Mouse (Mus musculus) intestine, embryonic 15.5 days (tissue): ENCODE results near the gene Hs6st3. TPM values are rescaled to one million over a fixed set of nuclear protein-coding genes. Genes with fewer than 3 reads are reported as not detected.
A peak's percentile ranks its signal among the peaks of the same experiment; 100 is the strongest.

Source experiments
- ATAC-seq: fragments of 200-750 bp; cut with Nextera tagmentation; 2 replicates; pipeline ENCODE4 v1.8.0; 2017; ENCODE audit warnings: moderate TSS enrichment, moderate library complexity
- H3K27ac ChIP-seq: fragments of 300-500 bp; sonication (generic); 2 replicates; pipeline ENCODE4 v1.5.1; 2015; ENCODE audit warnings: mild to moderate bottlenecking, inconsistent platforms
- H3K27me3 ChIP-seq: fragments of 300-500 bp; sonication (generic); replicated peaks from 2 replicates; pipeline ENCODE4 v1.6.1; 2015; ENCODE audit warnings: inconsistent platforms
- H3K36me3 ChIP-seq: fragments of 300-500 bp; sonication (generic); 2 replicates; pipeline ENCODE4 v1.6.1; 2015; ENCODE audit warnings: inconsistent platforms
- H3K4me1 ChIP-seq: fragments of 300-500 bp; sonication (generic); replicated peaks from 2 replicates; pipeline ENCODE4 v1.6.1; 2015; ENCODE audit warnings: inconsistent platforms
- H3K4me2 ChIP-seq: fragments of 300-500 bp; sonication (generic); replicated peaks from 2 replicates; pipeline ENCODE4 v1.6.1; 2015; ENCODE audit warnings: mild to moderate bottlenecking, inconsistent platforms
- H3K4me3 ChIP-seq: fragments of 300-500 bp; sonication (generic); replicated peaks from 2 replicates; pipeline ENCODE4 v1.5.1; 2015; ENCODE audit warnings: inconsistent platforms
- H3K9ac ChIP-seq: fragments of 300-500 bp; sonication (generic); 2 replicates; pipeline ENCODE4 v1.6.1; 2015; ENCODE audit warnings: inconsistent platforms
- H3K9me3 ChIP-seq: fragments of 300-500 bp; sonication (generic); 2 replicates; pipeline ENCODE4 v1.6.1; 2016; ENCODE audit warnings: inconsistent platforms
- WGBS: fragments of 180-500 bp; shearing (Covaris S2); methylation state at CpG from one replicate; pipeline ENCODE4 v1.1.7; 2015; 5-methylcytosine and 5-hydroxymethylcytosine counted together
- polyA plus RNA-seq: library from polyadenylated mRNA; unstranded; fragments of >200 nt; fragmentation: Nextera tagmentation; extraction: Ambion mirVana; gene quantifications from 2 replicates; pipeline ENCODE4 v1.2.1, GENCODE M21; 2015

The Hs6st3 gene
- polyA plus RNA-seq, 1 experiment from 2014 or later = 0.14 TPM

DNA sequence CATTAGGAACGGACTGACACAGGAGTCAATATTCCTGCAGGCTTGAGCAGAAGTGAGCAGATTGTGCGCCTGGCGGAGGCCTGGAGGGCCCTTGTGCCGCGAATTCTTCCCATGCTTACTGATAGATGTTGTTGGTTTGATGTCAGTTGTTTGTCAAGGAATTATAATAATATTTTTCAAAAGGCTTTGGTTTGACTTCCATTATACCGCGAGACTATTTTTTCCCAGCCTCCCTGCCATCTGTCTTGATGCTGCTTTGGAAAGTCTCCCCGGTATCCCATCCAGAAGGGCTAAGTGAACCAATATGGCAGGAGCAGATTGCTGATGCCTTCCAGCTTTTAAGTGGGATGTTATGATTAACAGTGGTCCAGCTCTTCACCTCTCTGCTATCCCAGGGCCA is 651.3 kb downstream of the Hs6st3 start:
- H3K4me1 ChIP-seq = no peaks in the 10 kb centered on the region
- no peak overlapping the region for H3K9ac ChIP-seq
- WGBS = 92% methylated on average over 8 of the region's 8 CpGs
- no peaks in the 10 kb centered on the region for H3K27me3 ChIP-seq
- no peaks in the 10 kb centered on the region for H3K36me3 ChIP-seq
- no peaks in the 10 kb centered on the region for H3K9me3 ChIP-seq
- H3K4me3 ChIP-seq = no peak overlapping the region
- no peak overlapping the region for H3K27ac ChIP-seq
- no peak overlapping the region for H3K4me2 ChIP-seq
- no peak for ATAC-seq

DNA sequence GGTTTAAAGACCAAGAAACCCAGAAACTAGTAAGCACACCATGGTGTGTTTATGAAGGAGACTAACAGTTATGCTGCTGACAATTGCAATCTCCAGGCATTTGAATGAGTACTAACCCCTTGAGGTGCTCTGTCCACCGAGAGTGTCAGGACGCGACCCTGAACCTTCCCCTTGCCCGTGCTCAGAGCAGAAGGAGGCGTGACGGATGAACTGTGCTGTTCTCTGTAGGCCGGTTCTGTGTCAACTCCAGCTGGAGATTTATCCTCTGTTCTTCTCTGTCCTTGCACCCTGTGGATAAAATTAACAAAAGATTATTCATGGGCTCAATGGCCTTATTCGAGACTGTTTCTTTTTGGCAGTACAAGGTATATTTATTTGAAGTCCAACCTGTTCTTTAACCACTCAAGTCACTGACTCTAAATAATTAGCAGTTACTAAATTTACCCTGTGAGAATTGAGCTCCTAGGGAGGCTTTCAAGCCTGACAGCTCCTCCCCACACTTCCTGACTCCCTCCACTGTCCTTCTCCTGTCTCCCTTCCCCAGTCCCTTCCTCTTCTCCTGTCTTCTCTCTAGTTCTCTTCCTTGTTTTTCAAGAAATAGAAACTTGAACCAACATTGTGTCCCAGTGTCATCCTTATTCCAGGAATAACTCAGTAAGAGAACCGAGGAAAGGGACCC is 659.2 kb downstream of the Hs6st3 start:
- Histone ChIP-seq H3K9me3 (no peaks in the 10 kb centered on the region), H3K4me1 (0 out of 2 replicates have a peak, but pooled peaks cover 2% of the 10 kb centered on the region), H3K4me2 (no peak overlapping the region), H3K4me3 (no peak overlapping the region), H3K36me3 (no peaks in the 10 kb centered on the region), H3K9ac (no peak overlapping the region), H3K27me3 (no peaks in the 10 kb centered on the region), H3K27ac (no peak overlapping the region)
- no peak for ATAC-seq
- WGBS = 37% methylated on average over 9 of the region's 9 CpGs

DNA sequence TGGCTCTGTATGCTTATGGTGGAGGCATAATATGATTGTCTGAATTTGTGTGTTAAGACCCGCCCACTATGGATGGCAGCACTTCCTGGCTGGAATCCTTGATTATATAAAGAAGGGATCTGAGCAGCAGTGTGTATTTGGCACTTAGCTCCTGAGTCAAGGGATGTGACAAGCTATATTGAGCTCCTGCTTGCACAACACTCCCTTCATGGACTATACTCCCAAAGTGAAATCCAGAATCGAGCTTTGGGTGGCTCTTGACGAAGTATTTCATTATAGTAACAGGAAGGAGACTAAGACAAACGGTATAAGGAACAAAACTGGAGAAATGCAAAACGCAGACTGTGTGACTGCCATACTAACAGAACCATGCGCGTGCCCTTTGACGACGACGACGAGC is 660.4 kb downstream of the Hs6st3 start:
- no peak overlapping the region for H3K4me2 ChIP-seq
- 91% methylated on average over 11 of the region's 11 CpGs for WGBS

DNA sequence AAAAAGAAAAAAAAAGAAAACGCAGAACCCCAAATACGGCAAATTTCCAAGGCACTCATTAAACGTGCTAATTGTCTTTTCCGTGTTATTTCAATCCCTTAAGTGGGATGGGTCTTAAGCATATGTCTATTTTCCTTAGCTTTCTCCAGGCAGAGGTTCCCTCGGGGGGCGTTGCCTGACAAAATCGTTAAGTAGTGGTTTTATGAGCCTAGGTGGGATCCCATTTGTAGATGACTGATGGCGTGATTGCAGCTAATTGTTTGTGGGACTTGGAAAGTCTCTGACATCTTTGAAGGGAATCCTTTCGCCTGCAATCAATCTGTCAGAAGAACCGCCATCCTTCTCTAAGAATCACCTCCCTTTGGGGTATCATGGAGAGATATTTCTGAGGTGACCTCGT is 662.7 kb downstream of the Hs6st3 start:
- Histone ChIP-seq H3K9me3 (no peaks in the 10 kb centered on the region), H3K9ac (no peak overlapping the region), H3K4me1 (0 out of 2 replicates have a peak, but pooled peaks cover 2% of the 10 kb centered on the region), H3K4me3 (no peak overlapping the region), H3K36me3 (no peaks in the 10 kb centered on the region), H3K4me2 (no peak overlapping the region), H3K27me3 (no peaks in the 10 kb centered on the region), H3K27ac (no peak overlapping the region)
- 67% methylated on average over 11 of the region's 11 CpGs for WGBS
- ATAC-seq = no peak

More for the DNA sequence above, 660.4 kb downstream of the Hs6st3 start:
- Histone ChIP-seq H3K9me3 (no peaks in the 10 kb centered on the region), H3K27me3 (no peaks in the 10 kb centered on the region), H3K27ac (no peak overlapping the region), H3K4me3 (no peak overlapping the region), H3K9ac (no peak overlapping the region), H3K36me3 (no peaks in the 10 kb centered on the region), H3K4me1 (0 out of 2 replicates have a peak, but pooled peaks cover 2% of the 10 kb centered on the region)
- no peak for ATAC-seq

DNA sequence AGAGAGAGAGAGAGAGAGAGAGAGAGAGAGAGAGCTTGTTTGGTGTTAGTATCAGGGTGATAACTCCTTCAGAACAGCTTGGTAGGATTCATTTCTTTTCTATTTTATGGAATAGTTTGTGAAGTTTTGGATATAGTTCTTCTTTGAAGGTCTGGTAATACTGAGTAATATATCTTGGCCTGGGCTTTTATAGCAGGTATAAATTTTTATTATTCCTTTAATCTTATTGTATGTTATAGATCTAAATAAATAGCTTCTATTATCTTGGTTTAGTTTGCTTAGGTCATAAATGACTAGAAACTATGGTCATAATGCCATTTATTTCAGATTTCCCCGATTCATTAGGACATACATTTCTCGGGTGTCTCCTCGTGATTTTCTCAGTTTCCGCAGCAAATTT is 675.8 kb downstream of the Hs6st3 start:
- Histone ChIP-seq H3K27me3 (no peaks in the 10 kb centered on the region), H3K36me3 (no peaks in the 10 kb centered on the region), H3K9ac (no peak overlapping the region), H3K4me2 (no peak overlapping the region), H3K4me1 (no peaks in the 10 kb centered on the region), H3K9me3 (no peaks in the 10 kb centered on the region), H3K27ac (no peak overlapping the region), H3K4me3 (no peak overlapping the region)
- WGBS = 70% methylated on average over 4 of the region's 4 CpGs
- peak; percentile 62 for ATAC-seq

DNA sequence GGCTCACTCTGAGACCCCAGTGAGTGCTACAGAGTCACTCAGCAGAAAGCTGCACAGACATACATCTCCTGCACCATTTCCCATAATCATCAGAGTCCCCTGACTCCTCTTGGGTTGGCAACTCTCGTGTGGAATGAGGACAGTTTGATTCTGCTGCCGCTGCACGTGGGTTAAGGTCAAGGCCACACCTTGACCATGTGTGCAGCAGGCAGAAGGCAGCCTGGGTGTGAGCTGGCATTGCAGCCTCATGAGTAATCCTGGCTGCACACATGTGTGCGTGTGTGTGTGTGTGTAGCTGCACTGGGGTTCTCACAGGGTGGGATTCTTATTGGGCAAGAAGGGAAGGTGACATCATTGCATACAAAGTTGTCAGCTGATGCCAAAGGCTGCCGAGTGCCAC is 677.5 kb downstream of the Hs6st3 start:
- no peak overlapping the region for H3K4me2 ChIP-seq
- WGBS = 70% methylated on average over 5 of the region's 5 CpGs
- H3K9me3 ChIP-seq = no peaks in the 10 kb centered on the region
- no peak overlapping the region for H3K9ac ChIP-seq
- H3K27ac ChIP-seq = no peak overlapping the region
- H3K4me3 ChIP-seq = no peak overlapping the region
- H3K4me1 ChIP-seq = no peaks in the 10 kb centered on the region
- H3K27me3 ChIP-seq = no peaks in the 10 kb centered on the region
- no peak for ATAC-seq
- no peaks in the 10 kb centered on the region for H3K36me3 ChIP-seq

DNA sequence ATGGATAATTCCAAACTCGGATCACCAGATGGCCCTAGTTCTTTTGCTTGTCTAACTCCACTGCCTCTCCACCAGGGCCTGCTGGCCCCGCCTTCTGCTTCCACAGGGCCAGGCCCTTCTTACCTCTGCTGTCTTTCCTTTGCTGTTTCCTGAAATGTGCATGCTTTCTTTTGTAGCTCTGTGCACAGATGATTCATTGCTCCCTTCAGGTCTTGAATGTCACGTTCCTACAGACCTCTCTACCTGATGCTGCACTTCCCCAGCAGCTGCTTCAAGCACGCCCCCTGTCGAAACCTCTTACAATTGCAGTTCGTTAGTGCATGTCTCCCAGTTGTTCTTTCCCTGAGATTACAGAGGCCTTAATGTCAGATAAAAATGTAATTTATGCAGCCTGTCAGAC is 682.4 kb downstream of the Hs6st3 start:
- Histone ChIP-seq H3K4me1 (no peaks in the 10 kb centered on the region), H3K9ac (no peak overlapping the region), H3K9me3 (no peaks in the 10 kb centered on the region), H3K36me3 (no peaks in the 10 kb centered on the region), H3K4me2 (no peak overlapping the region), H3K27me3 (no peaks in the 10 kb centered on the region), H3K27ac (no peak overlapping the region), H3K4me3 (no peak overlapping the region)
- ATAC-seq = peak; percentile 72
- 48% methylated on average over 6 of the region's 6 CpGs for WGBS

DNA sequence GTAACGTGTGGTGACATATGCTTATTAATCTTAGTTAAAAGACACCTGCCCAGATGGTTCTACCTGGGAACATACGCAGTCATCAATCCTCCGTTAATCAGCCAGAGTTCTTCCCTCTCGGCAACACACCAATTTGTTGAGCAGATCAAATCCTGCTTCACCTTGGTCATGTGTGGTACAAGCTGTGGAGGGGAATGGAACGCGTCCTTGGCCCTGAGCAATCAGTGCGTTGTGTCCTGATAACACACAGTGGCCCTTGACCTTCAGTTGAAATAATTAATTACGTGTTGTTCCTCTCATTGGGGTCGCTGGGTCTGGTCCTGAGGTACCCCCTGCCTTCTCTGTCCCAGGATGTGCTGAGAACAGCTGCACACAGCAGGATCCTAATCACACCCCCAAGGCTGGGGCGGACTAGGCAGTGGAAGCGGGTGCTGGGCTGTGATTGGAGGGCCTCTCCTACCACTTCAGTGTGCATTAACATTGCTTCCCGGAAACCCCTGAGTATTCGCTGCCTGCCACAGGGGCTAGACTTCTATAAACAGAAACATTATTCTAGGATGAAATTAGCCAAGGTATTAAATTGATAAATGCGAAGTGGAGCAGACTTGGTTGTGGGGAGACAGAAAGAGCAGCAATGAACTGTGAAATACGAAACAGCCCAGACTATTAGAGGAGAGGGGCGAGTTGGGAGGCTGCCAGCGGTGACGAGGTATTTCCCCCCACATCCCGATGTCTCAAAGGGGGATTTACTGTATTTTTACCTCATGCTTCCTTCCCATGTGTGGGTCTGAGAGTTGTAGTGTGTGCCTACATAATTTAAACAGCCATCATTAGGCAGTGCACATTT is 693.2 kb downstream of the Hs6st3 start:
- Histone ChIP-seq H3K9ac (no peak overlapping the region), H3K36me3 (no peaks in the 10 kb centered on the region), H3K4me1 (0 out of 2 replicates have a peak, but pooled peaks cover 5% of the 10 kb centered on the region), H3K4me3 (no peak overlapping the region), H3K27me3 (no peaks in the 10 kb centered on the region), H3K27ac (no peak overlapping the region), H3K9me3 (no peaks in the 10 kb centered on the region), H3K4me2 (peak overlapping the region; percentile 6; the same call in 1 of the 2 replicates)
- peak; percentile 66 for ATAC-seq
- WGBS = 43% methylated on average over 19 of the region's 19 CpGs

DNA sequence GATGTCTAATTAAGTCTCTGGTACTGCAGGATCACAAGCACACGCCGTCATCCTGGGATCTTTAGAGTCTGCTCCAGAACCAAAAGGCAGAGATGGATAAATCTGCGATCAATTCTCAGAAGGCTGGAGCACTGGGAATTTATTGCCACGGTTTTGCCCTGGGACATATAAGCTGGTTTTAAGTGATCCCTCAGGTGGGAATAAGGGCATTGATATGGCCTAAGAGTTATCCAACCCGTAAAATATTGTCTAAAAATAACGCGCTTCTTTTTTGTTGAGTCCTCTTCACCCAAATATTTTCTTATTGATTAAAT is 693.8 kb downstream of the Hs6st3 start:
- Histone ChIP-seq H3K27me3 (no peaks in the 10 kb centered on the region), H3K27ac (no peak overlapping the region), H3K4me1 (0 out of 2 replicates have a peak, but pooled peaks cover 5% of the 10 kb centered on the region), H3K4me2 (0 out of 2 replicates have a peak overlapping the region, but pooled peaks have one; percentile 6), H3K36me3 (no peaks in the 10 kb centered on the region), H3K9ac (no peak overlapping the region), H3K4me3 (no peak overlapping the region), H3K9me3 (no peaks in the 10 kb centered on the region)
- ATAC-seq = no peak
- 82% methylated on average over 7 of the region's 7 CpGs for WGBS

DNA sequence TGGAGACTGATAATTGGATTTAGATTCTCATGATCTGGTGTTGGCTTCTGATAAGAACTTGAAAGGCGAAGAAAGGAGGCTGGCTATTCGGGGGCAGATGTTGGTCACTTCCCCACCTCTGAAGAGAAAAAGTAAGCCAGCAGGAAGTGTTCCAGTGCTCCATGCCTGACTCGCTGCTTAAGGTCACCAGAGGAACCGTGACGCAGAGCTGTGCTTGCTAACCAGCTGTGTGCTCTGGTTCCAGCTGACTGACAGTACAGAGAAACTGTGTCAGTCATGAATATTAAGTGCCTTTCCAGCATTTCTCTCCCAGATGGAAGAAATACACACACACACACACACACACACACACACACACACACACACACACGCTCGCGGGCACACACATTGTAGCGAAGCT is 694.8 kb downstream of the Hs6st3 start:
- no peak for ATAC-seq
- Histone ChIP-seq H3K9me3 (no peaks in the 10 kb centered on the region), H3K27me3 (no peaks in the 10 kb centered on the region), H3K9ac (no peak overlapping the region), H3K27ac (no peak overlapping the region), H3K4me3 (no peak overlapping the region), H3K36me3 (no peaks in the 10 kb centered on the region), H3K4me2 (no peak overlapping the region), H3K4me1 (0 out of 2 replicates have a peak, but pooled peaks cover 5% of the 10 kb centered on the region)
- WGBS = 60% methylated on average over 9 of the region's 9 CpGs

DNA sequence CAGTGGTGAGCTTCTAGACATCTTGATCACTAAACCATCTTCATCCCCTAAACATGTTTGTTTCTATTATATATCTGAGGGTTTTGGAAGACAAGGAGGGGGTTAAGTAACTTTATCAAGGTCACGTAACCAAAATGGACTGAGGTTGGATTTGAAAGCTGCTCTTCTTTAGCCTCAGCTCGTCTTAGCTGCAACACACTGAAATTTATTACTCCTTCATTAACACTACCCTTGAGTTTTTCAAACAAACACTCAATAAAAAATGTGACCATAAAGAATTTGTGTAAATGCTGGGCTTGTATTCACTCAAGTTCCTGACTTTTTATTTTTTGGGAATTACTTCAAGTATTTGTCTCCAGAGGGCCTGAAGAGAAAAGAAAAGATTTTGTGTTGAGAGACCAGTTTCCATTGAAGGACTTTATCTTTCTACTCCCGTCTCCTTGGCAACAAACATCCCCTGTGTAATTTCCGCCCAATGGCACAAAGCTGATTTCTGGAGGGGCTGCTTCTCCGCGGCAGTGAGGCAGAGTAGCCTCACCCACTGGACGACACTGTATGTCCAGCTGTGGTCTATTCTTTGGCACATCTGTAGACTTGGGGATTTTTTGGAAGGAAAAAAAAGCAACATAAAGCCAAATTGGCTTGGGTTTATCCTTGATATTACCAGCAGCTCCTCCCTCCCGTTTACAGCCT is 696.0 kb downstream of the Hs6st3 start:
- H3K4me3 ChIP-seq = no peak overlapping the region
- H3K36me3 ChIP-seq = no peaks in the 10 kb centered on the region
- H3K4me2 ChIP-seq = no peak overlapping the region
- H3K9me3 ChIP-seq = no peaks in the 10 kb centered on the region
- ATAC-seq = no peak
- H3K27ac ChIP-seq = no peak overlapping the region
- no peak overlapping the region for H3K9ac ChIP-seq
- 0 out of 2 replicates have a peak, but pooled peaks cover 5% of the 10 kb centered on the region for H3K4me1 ChIP-seq
- H3K27me3 ChIP-seq = no peaks in the 10 kb centered on the region
- 55% methylated on average over 8 of the region's 8 CpGs for WGBS

DNA sequence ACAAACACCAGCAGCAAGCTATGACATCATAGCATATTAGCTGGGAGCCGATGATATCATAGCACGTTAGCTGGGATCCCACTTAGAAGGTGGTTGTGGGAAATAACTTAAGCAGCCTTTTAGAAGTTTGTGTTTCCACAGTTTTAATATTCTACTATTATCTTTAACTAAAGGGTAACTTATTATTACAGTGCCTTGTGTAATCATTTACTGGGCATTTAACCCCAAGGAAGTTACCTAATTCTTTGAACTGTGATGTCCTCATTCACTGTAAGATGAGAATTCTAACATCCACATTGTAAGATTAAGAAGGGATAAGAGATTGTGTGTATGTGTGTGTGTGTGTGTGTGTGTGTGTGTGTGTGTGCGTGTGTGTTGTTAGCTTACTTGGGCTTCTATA is 697.9 kb downstream of the Hs6st3 start:
- no peak for ATAC-seq
- Histone ChIP-seq H3K27me3 (no peaks in the 10 kb centered on the region), H3K9ac (no peak overlapping the region), H3K4me1 (0 out of 2 replicates have a peak, but pooled peaks cover 5% of the 10 kb centered on the region), H3K27ac (no peak overlapping the region), H3K4me3 (no peak overlapping the region), H3K4me2 (no peak overlapping the region), H3K36me3 (no peaks in the 10 kb centered on the region), H3K9me3 (no peaks in the 10 kb centered on the region)
- 87% methylated on average over 3 of the region's 3 CpGs for whole genome bisulfite sequencing
